Mouse (Mus musculus): Measurements from ENCODE around the gene Zfp940.

Gene Zfp940

DNA sequence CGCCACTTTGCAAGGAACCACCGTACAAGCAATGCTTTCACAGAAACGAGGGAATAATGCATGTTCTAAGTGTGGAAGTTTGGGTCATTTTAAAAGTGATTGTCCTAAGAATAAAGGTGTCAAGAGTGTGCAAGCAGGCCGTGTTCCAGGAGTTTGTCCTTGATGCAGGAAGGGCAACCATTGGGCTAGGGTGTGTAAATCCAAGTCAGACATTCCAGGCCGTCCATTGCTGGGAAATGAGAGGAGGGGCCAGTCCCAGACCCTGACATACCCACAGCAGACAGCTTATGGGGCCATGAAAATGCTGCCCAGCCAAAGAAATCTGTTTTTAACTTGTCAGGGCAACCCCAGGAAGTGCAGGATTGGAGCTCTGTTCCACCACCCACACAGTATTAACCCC lies 46.4 kb downstream of the Zfp940 start:
- no peak for DNase-seq (ENCODE audit: low spot score)

DNA sequence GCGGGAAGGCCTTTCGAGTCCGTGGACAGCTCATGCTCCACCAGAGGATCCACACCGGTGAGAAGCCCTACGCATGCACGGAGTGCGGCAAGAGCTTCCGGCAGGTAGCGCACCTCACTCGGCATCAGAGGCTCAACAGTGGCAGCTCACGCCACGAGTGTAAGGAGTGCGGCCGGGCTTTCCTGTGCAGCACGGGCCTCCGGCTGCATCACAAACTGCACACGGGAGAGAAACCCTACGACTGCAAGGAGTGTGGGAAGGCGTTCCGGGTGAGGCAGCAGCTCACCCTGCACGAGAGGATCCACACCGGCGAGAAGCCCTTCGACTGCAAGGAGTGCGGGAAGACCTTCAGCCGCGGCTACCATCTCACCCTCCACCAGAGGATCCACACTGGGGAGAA lies 60.6 kb downstream of the Zfp940 start:
- DNase-seq (ENCODE audit: low spot score), result no peak

DNA sequence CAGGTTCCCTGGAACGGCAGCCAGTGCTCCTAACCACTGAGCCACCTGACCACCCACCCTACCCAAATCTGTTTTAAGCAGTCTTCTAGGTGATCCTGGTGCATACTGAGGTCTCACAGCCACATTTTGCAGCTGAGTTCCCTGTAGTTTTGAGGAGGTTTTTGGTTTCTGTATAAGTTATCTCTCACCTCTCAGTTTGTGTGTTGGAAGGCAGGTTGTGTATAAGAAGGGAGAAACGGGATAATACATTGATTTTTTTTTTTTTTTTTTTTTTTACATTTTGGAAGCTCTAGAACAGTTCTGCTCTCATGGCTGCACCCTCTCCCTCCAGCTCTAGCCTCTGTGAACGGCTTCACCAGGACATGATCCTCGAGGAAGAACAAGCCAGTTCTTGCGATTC lies 67.6 kb downstream of the Zfp940 start:
- DNase-seq (ENCODE audit: low spot score), result no peak

DNA sequence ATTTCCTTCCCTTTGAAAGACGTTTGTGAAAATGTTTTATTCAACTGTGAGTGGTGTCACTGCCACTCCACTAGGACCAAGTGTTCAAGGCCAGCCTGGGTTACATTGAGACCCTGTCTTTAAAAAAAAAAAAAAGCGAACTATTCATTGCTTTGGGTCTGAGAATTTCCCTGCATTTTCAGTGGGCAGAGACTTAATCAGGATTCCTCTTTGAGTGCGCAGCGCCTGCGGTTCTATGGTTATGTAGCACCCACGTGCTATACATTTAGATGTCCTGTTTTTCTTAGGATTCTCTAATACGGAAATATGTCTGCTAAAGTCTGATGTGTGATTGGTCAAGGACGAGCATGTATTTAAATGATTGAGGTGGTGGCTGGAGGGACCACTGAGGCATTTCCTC lies 68.4 kb downstream of the Zfp940 start:
- no peak for DNase-seq (ENCODE audit: low spot score)

DNA sequence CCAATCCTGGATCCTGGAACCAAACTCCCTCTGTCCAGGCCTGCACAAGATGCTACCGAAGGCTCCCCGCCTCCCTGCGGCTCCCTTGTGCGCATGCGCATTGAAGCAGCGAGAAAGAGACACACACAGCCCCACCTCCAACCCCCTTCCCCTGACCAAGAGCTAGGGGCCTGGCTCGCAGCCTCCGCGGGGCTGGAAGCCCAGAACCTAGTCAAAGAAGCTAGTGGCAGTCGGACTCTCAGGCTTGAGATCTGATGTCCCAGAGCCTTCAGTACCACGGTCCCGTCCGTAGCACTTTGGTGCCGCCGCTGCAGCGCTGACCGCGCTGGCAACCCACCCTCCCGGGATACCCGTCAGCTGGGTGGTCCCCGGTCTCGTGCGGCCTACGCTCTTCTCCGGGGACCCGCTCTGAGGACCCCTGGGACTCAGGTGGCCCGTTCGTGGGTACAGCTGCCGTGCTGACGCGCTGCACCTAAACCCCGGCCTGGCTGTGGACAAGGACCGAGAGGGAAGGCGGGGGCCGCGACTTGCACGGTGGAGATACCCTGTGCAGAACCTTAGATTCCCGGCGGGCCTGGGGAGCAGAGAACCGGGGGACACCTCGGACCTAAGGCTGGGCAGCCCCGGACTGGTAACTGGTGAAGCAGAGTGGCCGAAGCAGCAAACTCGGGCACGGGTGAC lies 69.5 kb downstream of the Zfp940 start, which contains the start of gene Zfp30:
TSS of gene Zfp30 (plus strand) at position 128 of the 681 bp plus-strand sequence.
- peak; percentile 85 for DNase-seq (ENCODE audit: low spot score)

Measured in testis, postnatal 10 days (tissue).